Mouse (Mus musculus) heart, embryonic 14.5 days (tissue): Measurements from ENCODE around the gene Srsf4. TPM values are rescaled to one million over a fixed set of nuclear protein-coding genes. Genes with fewer than 3 reads are reported as not detected.

Source experiments
- ATAC-seq: fragments of 200-750 bp; cut with Nextera tagmentation; 2 replicates; pipeline ENCODE4 v1.8.0; 2017; ENCODE audit warnings: low read depth, moderate TSS enrichment; ENCODE audit not compliant: insufficient number of reproducible peaks, insufficient read depth, low FRiP score
- H3K27ac ChIP-seq, 2 experiments: fragments of 200-500 bp in 1 of 2; fragments of 300-500 bp in 1 of 2; sonication (generic) in 1 of 2; replicated peaks in 1 of 2; 2 replicates each; pipeline ENCODE4 v1.5.1; 2012 to 2014; ENCODE audit warnings: low read depth in 2 of 2, low read length in 2 of 2, control low read depth in 1 of 2, mild to moderate bottlenecking in 1 of 2, mixed read lengths in 1 of 2; ENCODE audit not compliant: control insufficient read depth in 1 of 2, insufficient read depth in 1 of 2
- H3K27me3 ChIP-seq: fragments of 300-500 bp; sonication (generic); 2 replicates; pipeline ENCODE4 v1.6.1; 2014; ENCODE audit warnings: mild to moderate bottlenecking, low read length, control low read depth; ENCODE audit not compliant: control insufficient read depth, insufficient read depth
- H3K36me3 ChIP-seq: fragments of 300-500 bp; sonication (generic); 2 replicates; pipeline ENCODE4 v1.6.1; 2014; ENCODE audit warnings: mild to moderate bottlenecking, control low read depth, low read length, mixed read lengths; ENCODE audit not compliant: control insufficient read depth, insufficient read depth
- H3K4me1 ChIP-seq, 2 experiments: fragments of 200-500 bp in 1 of 2; fragments of 300-500 bp in 1 of 2; sonication (generic) in 1 of 2; 2 replicates each; pipeline ENCODE4 v1.6.1; 2012 to 2014; ENCODE audit warnings: low read length in 2 of 2, control low read depth in 1 of 2, mixed read lengths in 1 of 2; ENCODE audit not compliant: control insufficient read depth in 2 of 2, insufficient read depth in 2 of 2
- H3K4me2 ChIP-seq: fragments of 300-500 bp; sonication (generic); 2 replicates; pipeline ENCODE4 v1.6.1; 2014; ENCODE audit warnings: mild to moderate bottlenecking, low read length
- H3K4me3 ChIP-seq, 2 experiments: fragments of 200-500 bp in 1 of 2; fragments of 300-500 bp in 1 of 2; sonication (generic) in 1 of 2; 2 replicates each; pipeline ENCODE4 v1.5.1; 2012 to 2014; ENCODE audit warnings: low read length in 2 of 2, mild to moderate bottlenecking in 2 of 2, control low read depth in 1 of 2, low read depth in 1 of 2, moderate library complexity in 1 of 2; ENCODE audit not compliant: control insufficient read depth in 1 of 2, insufficient read depth in 1 of 2
- H3K9ac ChIP-seq: fragments of 300-500 bp; sonication (generic); 2 replicates; pipeline ENCODE4 v1.6.1; 2014; ENCODE audit warnings: mild to moderate bottlenecking, low read length
- H3K9me3 ChIP-seq: fragments of 300-500 bp; sonication (generic); 2 replicates; pipeline ENCODE4 v1.6.1; 2016; ENCODE audit warnings: low read length, control low read depth; ENCODE audit not compliant: control insufficient read depth
- WGBS: fragments of 180-500 bp; shearing (Covaris S2); extraction: QIAGEN DNeasy Blood & Tissue Kit; methylation state at CpG from one replicate; pipeline ENCODE4 v1.1.7; 2014; 5-methylcytosine and 5-hydroxymethylcytosine counted together
- polyA plus RNA-seq: library from polyadenylated mRNA; unstranded; fragments of >200 nt; fragmentation: Nextera tagmentation; extraction: Ambion mirVana; gene quantifications from 2 replicates; pipeline ENCODE4 v1.2.1, GENCODE M21; 2014

The Srsf4 gene
- 63.6 and 69.1 TPM in 2 replicates for polyA plus RNA-seq

- Histone ChIP-seq H3K4me2 (peak within 1 kb of the TSS; percentile 96), H3K4me1 (peaks cover 5 to 40% of the 10 kb centered on the region in 2 experiments), H3K36me3 (no peaks in the 10 kb centered on the region), H3K4me3 (peak within 1 kb of the TSS; percentile 99 to 100), H3K9ac (peak within 1 kb of the TSS; percentile 100), H3K9me3 (no peaks in the 10 kb centered on the region), H3K27ac (peak within 1 kb of the TSS; percentile 99 to 100), H3K27me3 (no peaks in the 10 kb centered on the region)
- ATAC-seq, result peak; percentile 92
- WGBS, result 1% methylated on average over 98 of the region's 116 CpGs
Observed at GRCm38 (mm10) chr4:131873293-131874168, at the start of gene Srsf4. Srsf4 (plus strand) TSS chr4:131873617.

DNA sequence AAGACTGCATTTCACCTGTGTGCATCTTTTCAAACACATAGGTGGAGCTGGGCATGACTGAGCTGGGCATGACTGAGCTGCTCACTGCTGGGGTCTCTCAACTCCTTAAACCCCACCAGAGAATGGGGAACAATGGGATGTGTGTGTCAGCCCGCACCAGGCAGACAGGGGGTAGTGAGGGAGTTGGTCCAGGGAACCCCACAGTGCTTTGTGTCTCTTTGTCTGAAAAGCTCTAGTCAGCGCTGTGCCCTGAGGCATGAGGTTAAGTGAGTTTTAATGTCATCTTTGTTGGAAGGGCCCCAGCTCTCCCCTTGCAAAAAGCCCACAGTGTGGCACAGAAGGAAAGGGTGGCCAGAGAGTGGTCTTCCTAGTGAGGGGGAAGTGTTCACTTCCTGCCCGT lies 48.5 kb upstream of the Srsf4 start:
- Histone ChIP-seq H3K4me1 (peaks cover 0 to 2% of the 10 kb centered on the region in 2 experiments; a peak in 1 of 4 replicates), H3K4me2 (no peak overlapping the region), H3K36me3 (no peaks in the 10 kb centered on the region), H3K27me3 (peaks cover 11% of the 10 kb centered on the region), H3K9me3 (no peaks in the 10 kb centered on the region), H3K4me3 (no peak overlapping the region), H3K9ac (no peak overlapping the region), H3K27ac (no peak overlapping the region)
- WGBS, result 75% methylated on average over 3 of the region's 3 CpGs
- no peak for ATAC-seq

DNA sequence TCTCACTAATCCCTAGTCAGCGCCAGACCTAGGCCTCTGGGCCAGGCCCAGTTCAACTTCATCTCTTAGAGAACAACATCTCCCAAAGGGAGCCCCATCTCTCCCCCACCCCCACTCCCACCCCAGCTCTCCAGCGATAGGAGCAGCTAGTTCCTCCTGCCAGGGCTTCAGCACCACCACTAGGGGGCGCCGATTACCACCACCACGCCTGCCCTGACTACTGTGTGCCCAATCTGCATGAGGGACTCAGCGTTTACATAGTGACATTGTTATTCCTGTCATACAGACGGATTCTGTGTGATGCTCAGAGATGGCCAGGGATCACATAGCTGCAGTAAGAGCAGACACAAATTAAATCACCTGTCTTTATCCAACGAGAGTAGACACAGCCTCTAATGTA lies 47.6 kb upstream of the Srsf4 start:
- H3K4me2 ChIP-seq, result no peak overlapping the region
- WGBS, result 38% methylated on average over 8 of the region's 8 CpGs
- no peak overlapping the region for H3K27ac ChIP-seq
- H3K9ac ChIP-seq, result no peak overlapping the region
- H3K36me3 ChIP-seq, result no peaks in the 10 kb centered on the region
- H3K4me3 ChIP-seq, result no peak overlapping the region
- ATAC-seq, result no peak
- peaks cover 12% of the 10 kb centered on the region; the same call in 1 of the 2 replicates for H3K27me3 ChIP-seq
- peaks cover 0 to 2% of the 10 kb centered on the region in 2 experiments; a peak in 1 of 4 replicates for H3K4me1 ChIP-seq
- H3K9me3 ChIP-seq, result no peaks in the 10 kb centered on the region

DNA sequence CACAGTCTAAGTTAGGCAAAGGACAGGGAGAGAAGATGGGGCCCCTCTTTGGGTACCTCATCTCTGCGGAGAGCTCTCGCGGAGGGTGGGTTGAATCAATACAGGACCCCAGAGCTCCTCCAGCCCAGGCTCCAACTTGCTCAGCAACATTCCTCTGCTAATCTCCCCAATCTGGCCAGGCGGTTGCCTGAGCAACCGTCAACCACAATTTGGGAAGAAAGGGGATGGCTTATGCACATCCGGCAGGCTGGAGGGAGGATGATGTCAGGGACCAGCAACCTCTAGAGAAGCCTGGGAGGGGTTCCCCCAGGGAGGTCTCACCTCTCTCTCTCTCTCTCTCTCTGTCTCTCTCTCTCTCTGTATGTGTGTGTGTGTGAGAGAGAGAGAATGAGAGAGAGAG lies 46.5 kb upstream of the Srsf4 start:
- Histone ChIP-seq H3K9ac (no peak overlapping the region), H3K4me1 (peaks cover 0 to 2% of the 10 kb centered on the region in 2 experiments; a peak in 1 of 4 replicates), H3K36me3 (no peaks in the 10 kb centered on the region), H3K4me3 (no peak overlapping the region), H3K27me3 (peaks cover 14% of the 10 kb centered on the region; the same call in 1 of the 2 replicates), H3K27ac (no peak overlapping the region), H3K9me3 (no peaks in the 10 kb centered on the region), H3K4me2 (no peak overlapping the region)
- ATAC-seq, result no peak
- WGBS, result 5% methylated on average over 6 of the region's 6 CpGs

GRCm38 (mm10) chr4:131829123-131829522 lies 44.3 kb upstream of the Srsf4 start:
- Histone ChIP-seq H3K4me3 (no peak overlapping the region), H3K27ac (no peak overlapping the region), H3K27me3 (peaks cover 19% of the 10 kb centered on the region), H3K9me3 (no peaks in the 10 kb centered on the region), H3K36me3 (no peaks in the 10 kb centered on the region), H3K4me1 (peaks cover 0 to 2% of the 10 kb centered on the region in 2 experiments; a peak in 1 of 4 replicates), H3K4me2 (no peak overlapping the region), H3K9ac (no peak overlapping the region)
- no peak for ATAC-seq
- 69% methylated on average over 8 of the region's 8 CpGs for WGBS

DNA sequence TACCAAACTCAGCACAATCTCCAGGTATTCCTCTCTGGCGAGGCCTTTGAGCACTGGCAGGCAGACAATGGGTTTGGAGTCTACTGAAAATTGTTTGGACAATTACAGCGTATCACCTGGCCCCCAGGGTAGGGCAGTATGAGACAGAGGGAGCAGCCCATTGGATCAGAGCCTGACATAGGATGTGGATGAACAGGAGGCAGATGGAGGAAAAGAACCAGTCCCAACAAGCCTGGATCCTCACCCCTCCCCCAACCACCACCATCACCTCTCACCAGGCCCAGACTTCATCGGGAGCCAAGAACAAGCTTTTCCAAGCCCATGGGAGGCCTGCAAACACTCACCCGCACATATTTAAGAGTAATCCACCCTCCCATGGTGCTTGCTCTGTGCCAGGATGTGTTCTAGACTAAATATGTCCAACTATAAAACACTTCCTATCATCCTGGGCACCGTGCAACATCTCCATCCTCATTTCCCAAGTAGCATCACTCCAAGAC lies 41.8 kb upstream of the Srsf4 start:
- H3K36me3 ChIP-seq, result no peaks in the 10 kb centered on the region
- ATAC-seq, result no peak
- 71% methylated on average over 5 of the region's 5 CpGs for WGBS
- no peak overlapping the region for H3K4me3 ChIP-seq
- H3K9me3 ChIP-seq, result no peaks in the 10 kb centered on the region
- peaks cover 0 to 5% of the 10 kb centered on the region in 2 experiments; a peak in 2 of 4 replicates for H3K4me1 ChIP-seq
- H3K4me2 ChIP-seq, result no peak overlapping the region
- no peak overlapping the region for H3K9ac ChIP-seq
- H3K27ac ChIP-seq, result no peak overlapping the region
- H3K27me3 ChIP-seq, result peaks cover 44% of the 10 kb centered on the region

DNA sequence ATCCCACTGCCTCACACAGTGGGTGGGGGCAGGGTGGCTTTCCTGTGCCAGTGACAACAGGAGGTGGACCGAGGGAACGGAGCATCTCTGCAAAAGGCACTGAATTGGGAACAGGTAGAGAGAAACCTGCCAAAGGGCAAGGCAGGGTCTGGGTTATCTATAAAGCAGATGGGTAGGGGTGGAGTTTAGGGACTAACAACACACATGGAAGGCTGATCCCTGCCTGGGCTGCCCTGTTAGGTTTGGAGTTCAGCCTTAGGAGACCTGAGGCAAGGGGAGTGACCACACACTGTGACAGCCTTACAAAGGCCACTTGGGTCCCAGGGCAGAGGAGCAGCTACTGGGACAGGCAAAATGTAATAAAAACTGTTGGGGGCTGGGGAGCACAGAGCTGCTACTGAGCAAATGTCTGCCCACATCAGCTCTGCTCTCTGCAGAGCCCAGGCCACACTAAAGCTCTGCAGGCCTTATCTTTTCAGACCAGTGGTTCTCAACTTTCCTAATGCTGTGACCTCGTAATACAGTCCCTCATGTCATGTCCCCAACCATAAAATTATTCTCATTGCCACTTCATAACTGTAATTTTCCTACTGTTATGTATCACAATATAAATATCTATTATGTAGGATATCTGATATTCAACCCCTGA lies 40.5 kb upstream of the Srsf4 start:
- Histone ChIP-seq H3K9ac (no peak overlapping the region), H3K27me3 (peaks cover 57% of the 10 kb centered on the region), H3K4me2 (no peak overlapping the region), H3K4me1 (peaks cover 7% of the 10 kb centered on the region in 2 experiments; a peak in 3 of 4 replicates), H3K27ac (no peak overlapping the region), H3K4me3 (no peak overlapping the region), H3K36me3 (no peaks in the 10 kb centered on the region), H3K9me3 (no peaks in the 10 kb centered on the region)
- no peak for ATAC-seq
- 59% methylated on average over 3 of the region's 3 CpGs for WGBS
